Mouse (Mus musculus): ENCODE measurements at regions not wholly inside any gene's neighbourhood (a gene's known extent, or its start where the extent isn't known, plus 50 kb on each side); places are given as distances from the start of the nearest gene placed in this dataset.
A peak's percentile ranks its signal among the peaks of the same experiment; 100 is the strongest.

- H3K9ac ChIP-seq (replicated peaks), result no peak overlapping the region
- no peaks in the 10 kb centered on the region for H3K36me3 ChIP-seq (replicated peaks; ENCODE audit: control insufficient read depth, insufficient read depth, low read depth)
- H3K27me3 ChIP-seq (ENCODE audit: control insufficient read depth, insufficient read depth, low read length), result no peaks in the 10 kb centered on the region
- 65% methylated on average over 3 of the region's 3 CpGs for WGBS (ENCODE audit: insufficient replicate concordance)
- H3K27ac ChIP-seq, result no peak overlapping the region
- DNase-seq (ENCODE audit: low read depth in 3 of 3, low spot score in 3 of 3) (no peak), ATAC-seq (ENCODE audit: insufficient read depth) (no peak)
- H3K4me1 ChIP-seq (replicated peaks; ENCODE audit: control insufficient read depth in 2 of 2, insufficient read depth in 2 of 2, low read length in 1 of 2), result no peaks in the 10 kb centered on the region
- H3K9me3 ChIP-seq (ENCODE audit: control insufficient read depth, low read length), result no peaks in the 10 kb centered on the region
- no peak overlapping the region for H3K4me3 ChIP-seq (ENCODE audit: insufficient read depth in 1 of 2, low read depth in 2 of 2, low read length in 2 of 2)
- H3K4me2 ChIP-seq (ENCODE audit: low read depth), result no peak overlapping the region
- no peak for TF ChIP-seq CTCF (IDR thresholded peaks at IDR 0.05; ENCODE audit: low read depth)
Observed at GRCm38 (mm10) chr10:102876946-102877345, 153.1 kb downstream of the Alx1 start.

GRCm38 (mm10) chr10:102866920-102867319 lies 163.1 kb downstream of the Alx1 start:
- H3K4me2 ChIP-seq (ENCODE audit: low read depth), result no peak overlapping the region
- ATAC-seq (ENCODE audit: insufficient read depth), result no peak
- DNase-seq (ENCODE audit: low read depth in 3 of 3, low spot score in 3 of 3), result no peak
- H3K9ac ChIP-seq (replicated peaks), result no peak overlapping the region
- no peak overlapping the region for H3K4me3 ChIP-seq (ENCODE audit: insufficient read depth in 1 of 2, low read depth in 2 of 2, low read length in 2 of 2)
- H3K9me3 ChIP-seq (ENCODE audit: control insufficient read depth, low read length), result no peaks in the 10 kb centered on the region
- no peaks in the 10 kb centered on the region for H3K36me3 ChIP-seq (replicated peaks; ENCODE audit: control insufficient read depth, insufficient read depth, low read depth)
- H3K27ac ChIP-seq, result no peak overlapping the region
- 13% methylated on average over 4 of the region's 4 CpGs for WGBS (ENCODE audit: insufficient replicate concordance)
- no peaks in the 10 kb centered on the region for H3K27me3 ChIP-seq (ENCODE audit: control insufficient read depth, insufficient read depth, low read length)
- TF ChIP-seq EP300 (IDR thresholded peaks at IDR 0.05; ENCODE audit: low read depth) (no peak), CTCF (IDR thresholded peaks at IDR 0.05; ENCODE audit: low read depth) (peak; percentile 15; the same call in 1 of the 2 replicates)
- H3K4me1 ChIP-seq (replicated peaks; ENCODE audit: control insufficient read depth in 2 of 2, insufficient read depth in 2 of 2, low read length in 1 of 2), result no peaks in the 10 kb centered on the region

- Histone ChIP-seq H3K4me1 (replicated peaks; ENCODE audit: control insufficient read depth in 2 of 2, insufficient read depth in 2 of 2, low read length in 1 of 2) (no peaks in the 10 kb centered on the region), H3K4me2 (ENCODE audit: low read depth) (no peak overlapping the region), H3K27me3 (ENCODE audit: control insufficient read depth, insufficient read depth, low read length) (no peaks in the 10 kb centered on the region), H3K27ac (no peak overlapping the region), H3K9ac (replicated peaks) (no peak overlapping the region), H3K36me3 (replicated peaks; ENCODE audit: control insufficient read depth, insufficient read depth, low read depth) (no peaks in the 10 kb centered on the region), H3K4me3 (ENCODE audit: insufficient read depth in 1 of 2, low read depth in 2 of 2, low read length in 2 of 2) (no peak overlapping the region), H3K9me3 (ENCODE audit: control insufficient read depth, low read length) (no peaks in the 10 kb centered on the region)
- TF ChIP-seq CTCF (IDR thresholded peaks at IDR 0.05; ENCODE audit: low read depth) (peak; percentile 8; the same call in 1 of the 2 replicates), EP300 (IDR thresholded peaks at IDR 0.05; ENCODE audit: low read depth) (no peak)
- 5% methylated on average over 4 of the region's 4 CpGs for WGBS (ENCODE audit: insufficient replicate concordance)
- no peak for DNase-seq (ENCODE audit: low read depth in 3 of 3, low spot score in 3 of 3)
- ATAC-seq (ENCODE audit: insufficient read depth), result no peak
Observed at GRCm38 (mm10) chr10:102836567-102837224, 193.3 kb downstream of the Alx1 start.

- Histone ChIP-seq H3K27ac (no peak overlapping the region), H3K4me3 (ENCODE audit: insufficient read depth in 1 of 2, low read depth in 2 of 2, low read length in 2 of 2) (no peak overlapping the region), H3K36me3 (replicated peaks; ENCODE audit: control insufficient read depth, insufficient read depth, low read depth) (no peaks in the 10 kb centered on the region), H3K9me3 (ENCODE audit: control insufficient read depth, low read length) (no peaks in the 10 kb centered on the region), H3K27me3 (ENCODE audit: control insufficient read depth, insufficient read depth, low read length) (no peaks in the 10 kb centered on the region), H3K4me2 (ENCODE audit: low read depth) (no peak overlapping the region), H3K9ac (replicated peaks) (no peak overlapping the region), H3K4me1 (replicated peaks; ENCODE audit: control insufficient read depth in 2 of 2, insufficient read depth in 2 of 2, low read length in 1 of 2) (no peaks in the 10 kb centered on the region)
- WGBS (ENCODE audit: insufficient replicate concordance), result 28% methylated on average over 1 of the region's 1 CpGs
- DNase-seq (ENCODE audit: low read depth in 3 of 3, low spot score in 3 of 3) (no peak), ATAC-seq (ENCODE audit: insufficient read depth) (no peak)
- TF ChIP-seq CTCF (IDR thresholded peaks at IDR 0.05; ENCODE audit: low read depth) (peak; percentile 50), EP300 (IDR thresholded peaks at IDR 0.05; ENCODE audit: low read depth) (no peak)
Observed at GRCm38 (mm10) chr10:102835814-102836213, 194.2 kb downstream of the Alx1 start.

DNA sequence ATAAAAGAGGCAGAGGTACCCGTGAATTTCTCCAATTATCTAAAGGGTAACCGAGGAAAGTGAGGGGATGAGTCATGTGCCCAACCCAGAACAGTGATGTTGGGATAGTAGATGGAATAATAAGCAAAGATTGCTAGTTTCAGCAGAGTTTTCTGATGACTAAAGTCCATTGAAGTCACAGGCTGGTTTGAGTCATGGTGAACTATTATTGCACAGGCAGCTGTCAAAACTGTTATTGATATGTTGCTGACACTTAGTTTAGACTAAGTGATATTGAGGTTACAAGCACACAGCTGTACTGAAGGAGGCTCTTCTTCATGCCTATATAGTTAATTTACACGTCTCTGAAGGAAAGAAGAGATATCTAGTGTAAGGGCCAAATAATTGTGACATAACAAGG lies 200.4 kb downstream of the Alx1 start:
- 39% methylated on average over 3 of the region's 3 CpGs for WGBS (ENCODE audit: insufficient replicate concordance)
- no peaks in the 10 kb centered on the region for H3K27me3 ChIP-seq (ENCODE audit: control insufficient read depth, insufficient read depth, low read length)
- no peak for TF ChIP-seq CTCF (IDR thresholded peaks at IDR 0.05; ENCODE audit: low read depth)
- ATAC-seq (ENCODE audit: insufficient read depth) (no peak), DNase-seq (ENCODE audit: low read depth in 3 of 3, low spot score in 3 of 3) (no peak)
- no peaks in the 10 kb centered on the region for H3K36me3 ChIP-seq (replicated peaks; ENCODE audit: control insufficient read depth, insufficient read depth, low read depth)
- H3K9me3 ChIP-seq (ENCODE audit: control insufficient read depth, low read length), result no peaks in the 10 kb centered on the region
- no peak overlapping the region for H3K27ac ChIP-seq
- H3K9ac ChIP-seq (replicated peaks), result no peak overlapping the region
- H3K4me1 ChIP-seq (replicated peaks; ENCODE audit: control insufficient read depth in 2 of 2, insufficient read depth in 2 of 2, low read length in 1 of 2), result no peaks in the 10 kb centered on the region
- no peak overlapping the region for H3K4me3 ChIP-seq (ENCODE audit: insufficient read depth in 1 of 2, low read depth in 2 of 2, low read length in 2 of 2)
- H3K4me2 ChIP-seq (ENCODE audit: low read depth), result no peak overlapping the region

All from liver, embryonic 14.5 days (tissue).